Mouse (Mus musculus) fat pad, adult 2 months (tissue): ENCODE data around the gene Mmaa.
A peak's percentile ranks its signal among the peaks of the same experiment; 100 is the strongest.

ENCODE experiments used
- DNase-seq: peaks from one replicate; pipeline ENCODE4 v3.0.0-alpha.2; 2011; ENCODE audit warnings: low read depth, low spot score; ENCODE audit errors: extremely low read depth

Gene Mmaa

GRCm38 (mm10) chr8:79288681-79289080, 6.1 kb downstream of the Mmaa start:
- no peak for DNase-seq

GRCm38 (mm10) chr8:79288250-79288649, 6.5 kb downstream of the Mmaa start:
- no peak for DNase-seq

- no peak for DNase-seq
Measured at GRCm38 (mm10) chr8:79286424-79286823, 8.3 kb downstream of the Mmaa start.

GRCm38 (mm10) chr8:79284626-79285025, 10.1 kb downstream of the Mmaa start:
- no peak for DNase-seq

- no peak for DNase-seq
Measured at GRCm38 (mm10) chr8:79281376-79281890, 13.3 kb downstream of the Mmaa start.

- no peak for DNase-seq
Measured at GRCm38 (mm10) chr8:79277264-79277870, 17.4 kb downstream of the Mmaa start.

GRCm38 (mm10) chr8:79274940-79275339, 19.8 kb downstream of the Mmaa start:
- DNase-seq = no peak

GRCm38 (mm10) chr8:79273776-79274175, 21.0 kb downstream of the Mmaa start:
- DNase-seq = no peak

GRCm38 (mm10) chr8:79272676-79273075, 22.1 kb downstream of the Mmaa start:
- no peak for DNase-seq

- DNase-seq = no peak
Measured at GRCm38 (mm10) chr8:79268921-79269320, 25.8 kb downstream of the Mmaa start.

- no peak for DNase-seq
Measured at GRCm38 (mm10) chr8:79261920-79262319, 32.8 kb downstream of the Mmaa start.

- DNase-seq = no peak
Measured at GRCm38 (mm10) chr8:79256076-79256705, 38.5 kb downstream of the Mmaa start.

GRCm38 (mm10) chr8:79253742-79254141, 41.0 kb downstream of the Mmaa start:
- DNase-seq = no peak

- no peak for DNase-seq
Measured at GRCm38 (mm10) chr8:79248470-79248869, 46.3 kb downstream of the Mmaa start, which contains the start of gene 1700011L22Rik. Gene 1700011L22Rik (minus strand): TSS chr8:79248570.

- no peak for DNase-seq
Measured at GRCm38 (mm10) chr8:79243422-79243821, 51.3 kb downstream of the Mmaa start.

GRCm38 (mm10) chr8:79239996-79240395, 54.7 kb downstream of the Mmaa start:
- DNase-seq = peak; percentile 42

GRCm38 (mm10) chr8:79239320-79239719, 55.4 kb downstream of the Mmaa start:
- no peak for DNase-seq

GRCm38 (mm10) chr8:79229266-79229888, 65.4 kb downstream of the Mmaa start:
- no peak for DNase-seq

GRCm38 (mm10) chr8:79227916-79228315, 66.8 kb downstream of the Mmaa start:
- DNase-seq = no peak

- DNase-seq = no peak
Measured at GRCm38 (mm10) chr8:79227194-79227593, 67.5 kb downstream of the Mmaa start.

GRCm38 (mm10) chr8:79226046-79226445, 68.7 kb downstream of the Mmaa start:
- DNase-seq = no peak

- no peak for DNase-seq
Measured at GRCm38 (mm10) chr8:79225586-79225985, 69.2 kb downstream of the Mmaa start.
